Mouse (Mus musculus) left cerebral cortex, adult 18-20 months (tissue): ENCODE measurements around the gene Cggbp1. TPM values are rescaled to one million over a fixed set of nuclear protein-coding genes. Genes with fewer than 3 reads are reported as not detected.
"Not testable (repeated sequence)": the region's sequence is repeated elsewhere in the genome, so short reads cannot be mapped to it uniquely, and the experiment has no call there.

ENCODE experiments used
- DNase-seq, 2 experiments: peaks; one replicate each; pipeline ENCODE4 v3.0.0; 2021 to 2022; ENCODE audit warnings: low spot score in 2 of 2, mixed read lengths in 1 of 2
- long read RNA-seq, 2 experiments: library from polyadenylated mRNA; stranded (forward); transcript quantifications; one replicate each; pipeline ENCODE4 v2.0.0; 2021
- total RNA-seq, 2 experiments: library from RNA; stranded (reverse); gene quantifications; 2 replicates each; pipeline ENCODE4 v1.2.3; 2021

The Cggbp1 gene
- total RNA-seq = 10 to 100 TPM; 59.0 to 62.7 TPM
- long read RNA-seq, experiment 1, full-length matches to known transcripts = 72 of 101 reads
- long read RNA-seq, experiment 1, partial matches to known transcripts = 2 of 101 reads
- long read RNA-seq, experiment 1, other reads (novel, unspliced or antisense) = 27 of 101 reads
- long read RNA-seq, experiment 2, full-length matches to known transcripts = 49 of 69 reads
- long read RNA-seq, experiment 2, partial matches to known transcripts = 1 of 69 reads
- long read RNA-seq, experiment 2, other reads (novel, unspliced or antisense) = 19 of 69 reads

DNA sequence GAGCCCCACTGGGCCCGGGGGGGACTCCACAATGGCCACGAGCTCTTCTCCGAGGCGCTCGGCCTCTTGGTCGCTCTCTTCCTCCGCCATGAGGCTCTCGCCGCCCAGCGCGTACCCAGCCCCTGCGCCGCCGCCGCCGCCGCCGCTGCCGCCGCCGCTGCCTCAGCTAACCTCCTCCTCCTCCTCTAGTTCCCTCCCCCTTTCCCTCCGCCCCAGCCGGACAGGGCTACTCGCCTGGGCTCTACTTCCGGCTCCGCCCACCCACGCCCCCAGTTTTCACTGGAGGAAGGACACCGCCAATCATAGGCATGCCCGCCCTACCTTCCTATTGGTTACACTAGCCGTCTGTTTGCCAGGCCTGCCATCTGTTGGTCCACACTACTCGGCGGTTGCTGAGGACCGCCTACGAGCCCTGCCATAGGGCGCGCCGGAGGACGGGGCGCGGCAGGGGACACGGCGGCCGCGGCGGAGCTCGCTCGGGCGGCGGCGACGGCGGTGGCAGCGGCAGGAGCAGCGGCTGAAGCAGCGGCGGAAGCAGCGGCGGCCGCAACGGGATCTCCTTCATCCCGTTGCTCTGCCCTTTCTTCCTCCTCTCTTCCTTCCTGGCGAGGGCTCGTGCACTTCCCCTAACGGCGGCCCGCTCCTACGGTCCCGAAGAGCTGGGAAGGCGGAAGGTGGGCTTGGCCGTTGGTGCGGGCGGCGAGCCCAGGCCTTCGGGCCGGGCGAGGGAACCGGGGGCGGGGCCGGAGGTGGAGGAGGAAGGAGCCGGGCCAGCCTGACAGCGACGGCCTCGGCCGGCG lies at the start of gene Cggbp1, which contains the start of gene Zfp654:
TSS of gene Cggbp1 (plus strand) at position 434 of the 800 bp plus-strand sequence.
TSS of gene Zfp654 (minus strand) at position 90 of the 800 bp plus-strand sequence.
- peak; percentile 100 for DNase-seq

DNA sequence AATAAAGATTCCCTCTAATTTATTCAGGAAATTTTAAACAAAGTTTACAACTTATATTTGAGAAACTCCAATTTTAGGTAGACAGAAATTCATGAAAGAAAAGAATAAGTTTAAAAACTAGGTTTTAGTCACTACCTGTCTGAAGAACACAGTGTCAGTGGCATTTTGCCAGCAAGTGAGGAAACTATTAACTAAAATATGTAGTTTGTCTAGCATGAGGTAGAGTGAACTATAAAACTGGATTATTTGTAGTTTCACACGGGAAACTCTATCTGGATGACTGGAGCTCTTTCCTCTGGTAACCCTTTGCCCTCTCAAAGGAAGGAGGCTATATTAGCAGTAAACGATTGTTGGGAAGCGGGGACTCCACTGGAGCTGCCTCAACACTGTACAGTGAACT lies 48.8 kb upstream of the Cggbp1 start:
- DNase-seq = no peak

DNA sequence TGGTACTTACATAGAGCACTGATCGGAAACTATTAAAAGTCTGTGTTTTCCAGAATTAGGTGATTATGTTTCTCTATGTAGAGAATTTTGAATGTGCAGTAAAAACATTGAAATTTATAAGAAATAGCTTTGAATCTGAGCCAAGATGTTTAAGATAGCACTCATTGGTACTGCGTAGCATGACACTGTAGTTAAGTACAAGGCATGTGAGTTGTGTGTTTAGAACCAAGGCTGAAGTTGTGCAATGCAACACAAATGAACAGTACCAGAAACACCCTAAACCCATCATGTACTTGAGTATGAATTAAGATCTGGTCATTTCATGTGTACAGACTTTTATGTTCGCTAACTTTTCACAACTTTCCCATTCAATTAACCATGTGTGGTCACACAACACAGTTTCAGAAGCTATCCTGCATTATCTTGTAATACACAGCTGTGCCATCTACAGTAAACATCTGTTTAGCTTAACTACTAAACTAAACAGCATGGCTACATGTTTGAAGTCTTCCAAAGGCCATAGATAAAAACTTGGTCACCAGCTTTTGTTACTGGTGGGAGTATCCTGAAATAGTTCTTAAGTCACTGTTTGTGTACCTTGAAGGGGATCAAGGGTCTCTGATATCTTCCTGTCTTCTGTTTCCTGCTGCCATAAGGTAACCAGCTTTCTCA lies 34.6 kb upstream of the Cggbp1 start:
- no peak for DNase-seq

DNA sequence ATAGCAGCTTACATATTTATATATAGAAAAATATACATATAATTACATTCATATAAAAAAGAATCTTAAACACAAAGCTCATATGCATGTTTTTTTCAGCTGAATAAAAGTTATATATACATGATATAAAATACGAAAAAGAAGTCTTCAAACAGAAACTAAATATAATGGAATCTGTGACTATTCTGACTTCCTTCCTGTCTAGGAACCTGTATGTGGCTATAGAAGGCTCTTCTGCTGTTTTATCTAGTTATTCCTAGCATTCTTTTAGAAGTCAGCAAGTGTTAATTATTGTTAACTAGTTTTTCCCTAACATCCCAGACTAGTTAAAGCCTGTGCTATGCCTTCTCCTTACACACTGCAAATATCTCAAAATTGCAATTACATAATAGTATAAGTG lies 27.9 kb upstream of the Cggbp1 start:
- no peak for DNase-seq

DNA sequence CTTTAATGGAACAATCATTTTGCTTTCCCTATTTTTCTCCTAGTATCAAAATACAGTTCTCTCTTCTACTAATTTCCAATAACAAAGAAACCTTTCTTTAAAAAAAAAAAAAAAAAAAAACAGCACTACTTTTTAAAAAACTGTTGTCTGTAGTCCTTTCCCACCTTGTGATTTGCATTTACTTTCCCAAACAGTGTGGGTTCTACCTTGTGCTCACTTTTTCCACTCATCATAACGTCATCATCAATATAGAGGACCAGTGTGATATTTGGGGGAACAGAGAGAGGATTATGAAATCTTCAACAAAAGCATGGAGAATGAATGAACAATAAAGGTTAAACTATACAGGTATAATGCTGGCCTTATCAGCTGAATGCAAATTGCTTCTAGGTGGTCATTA lies 27.3 kb upstream of the Cggbp1 start:
- DNase-seq = no peak

DNA sequence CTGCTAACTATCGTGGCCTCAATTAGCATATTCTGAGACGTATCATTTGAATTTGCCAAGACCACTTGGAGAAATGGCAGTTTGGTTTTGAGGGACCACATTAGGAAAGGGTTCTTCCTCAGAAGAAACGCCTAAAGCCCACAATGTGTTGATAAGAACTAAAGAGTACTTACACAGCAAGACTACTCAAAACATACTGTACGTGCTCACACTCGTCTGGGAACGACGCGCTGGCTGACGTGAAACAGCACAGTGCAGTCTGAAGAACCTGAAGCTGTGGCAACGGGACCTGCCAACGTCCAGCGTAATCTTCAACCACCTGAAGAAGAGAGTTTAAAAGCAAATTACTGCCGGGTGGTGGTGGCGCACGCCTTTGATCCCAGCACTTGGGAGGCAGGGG lies 21.5 kb upstream of the Cggbp1 start:
- no peak for DNase-seq

DNA sequence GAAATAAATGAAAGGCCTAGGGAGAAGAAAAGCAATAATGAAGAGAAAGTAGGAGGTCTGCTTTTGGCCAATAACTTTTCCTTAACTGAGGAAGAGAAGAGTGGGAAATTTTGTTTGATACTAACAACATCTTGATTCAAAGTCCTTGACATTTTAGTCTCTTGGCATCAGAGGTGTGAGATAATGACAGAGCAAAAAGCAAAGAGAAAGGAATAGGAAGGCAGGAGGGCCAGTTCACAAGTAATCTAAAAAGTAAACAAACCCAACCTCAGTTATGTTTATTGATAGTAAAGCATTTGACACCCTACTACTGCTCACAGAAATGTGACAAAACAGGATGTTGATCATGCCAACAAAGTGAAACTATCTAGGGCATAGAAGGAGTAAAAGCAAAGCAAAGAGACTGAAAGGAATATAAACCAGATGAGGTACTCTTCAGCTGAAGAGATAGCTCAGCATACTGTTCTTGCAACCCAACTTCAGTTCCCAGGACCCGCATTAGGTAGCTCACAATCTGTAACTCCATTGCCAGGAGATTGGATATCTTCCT lies 15.7 kb upstream of the Cggbp1 start:
- no peak for DNase-seq

DNA sequence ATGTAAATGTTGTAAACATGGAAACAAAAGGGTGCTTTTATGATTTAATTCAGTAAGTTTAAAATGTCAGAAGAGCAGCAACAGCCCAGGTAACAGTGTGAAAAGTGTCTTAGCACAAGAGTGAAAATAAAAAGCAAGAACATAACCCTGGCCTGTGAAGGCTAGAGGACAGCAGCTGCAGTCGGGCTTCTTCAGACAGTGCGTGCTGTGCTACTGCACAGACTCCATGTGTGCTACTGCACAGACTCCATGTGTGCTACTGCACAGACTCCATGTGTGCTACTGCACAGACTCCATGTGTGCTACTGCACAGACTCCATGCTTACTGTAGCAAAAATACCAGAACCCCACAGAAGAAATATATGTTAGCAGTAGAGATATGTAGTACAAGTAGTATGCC lies 15.1 kb upstream of the Cggbp1 start:
- no peak for DNase-seq

DNA sequence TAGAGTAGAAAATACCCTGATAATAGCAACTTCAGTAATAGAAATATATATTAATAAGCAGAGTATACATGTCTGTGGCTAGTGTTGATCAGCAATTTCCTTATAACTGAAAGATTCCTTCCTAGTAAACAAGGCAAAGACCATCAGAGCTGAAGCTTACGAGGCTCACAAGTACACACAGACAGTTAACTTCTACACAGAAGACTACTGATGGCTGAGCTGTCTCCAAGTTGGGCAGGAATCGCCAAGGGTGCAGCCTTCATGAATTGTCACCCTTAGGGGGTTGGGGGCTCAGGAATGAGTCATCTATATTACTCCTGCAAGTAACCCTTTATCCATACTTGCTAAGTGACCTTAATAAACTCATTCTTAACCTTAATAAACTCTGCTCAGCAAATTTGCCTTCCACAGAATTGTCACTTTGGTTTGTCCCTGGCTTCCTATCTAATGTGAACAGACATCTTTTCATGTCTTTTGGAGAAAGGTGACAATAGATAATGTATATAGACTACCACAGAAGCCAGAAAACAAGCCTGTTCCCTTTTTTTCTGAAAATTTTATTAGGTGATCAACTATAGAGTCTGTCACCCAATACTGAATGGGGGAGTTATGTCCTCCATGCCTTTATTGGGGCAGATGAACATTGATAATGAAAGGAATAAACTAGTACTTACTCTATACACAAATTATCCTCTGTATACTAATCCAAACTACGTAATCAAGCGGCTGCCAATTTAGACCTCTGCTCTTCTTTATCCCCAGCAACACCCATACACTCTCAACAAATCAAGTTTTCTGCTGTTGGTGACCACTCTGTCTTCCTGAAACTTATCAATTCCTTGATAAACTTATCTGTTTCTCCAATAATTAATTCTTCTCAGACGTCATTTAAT lies 10.1 kb upstream of the Cggbp1 start:
- DNase-seq = no peak

DNA sequence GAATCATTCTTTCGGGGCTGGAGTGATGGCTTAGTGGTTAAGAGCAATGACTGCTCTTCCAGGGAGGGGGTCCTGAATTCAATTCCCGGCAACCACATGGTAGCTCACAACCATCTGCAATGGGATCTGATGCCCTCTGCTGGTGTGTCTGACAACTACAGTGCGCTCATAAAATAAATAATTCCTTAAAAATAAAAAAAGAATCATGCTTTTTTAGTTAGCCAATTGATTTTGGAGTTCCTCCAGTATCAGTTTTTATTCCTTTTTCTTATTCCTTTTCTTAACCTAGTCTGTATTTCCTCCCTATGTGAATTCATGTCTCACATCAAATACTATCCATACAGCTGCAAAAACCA lies 9.4 kb upstream of the Cggbp1 start:
- no peak for DNase-seq

DNA sequence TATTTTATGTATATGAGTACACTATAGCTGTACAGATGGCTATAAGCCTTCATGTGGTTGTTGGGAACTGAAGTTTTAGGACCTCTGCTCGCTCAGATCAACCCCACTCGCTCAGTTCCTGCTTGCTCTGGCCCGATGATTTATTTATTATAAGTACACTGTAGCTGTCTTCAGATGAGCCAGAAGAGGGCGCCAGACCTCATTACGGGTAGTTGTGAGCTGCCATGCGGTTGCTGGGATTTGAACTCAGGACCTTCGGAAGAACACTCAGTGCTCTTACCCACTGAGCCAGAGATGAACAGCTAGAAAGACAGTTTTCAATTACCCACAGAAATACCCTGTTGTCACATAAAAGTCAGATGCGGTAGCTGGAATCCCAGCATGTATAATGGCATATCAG lies 5.8 kb upstream of the Cggbp1 start:
- DNase-seq = no peak

DNA sequence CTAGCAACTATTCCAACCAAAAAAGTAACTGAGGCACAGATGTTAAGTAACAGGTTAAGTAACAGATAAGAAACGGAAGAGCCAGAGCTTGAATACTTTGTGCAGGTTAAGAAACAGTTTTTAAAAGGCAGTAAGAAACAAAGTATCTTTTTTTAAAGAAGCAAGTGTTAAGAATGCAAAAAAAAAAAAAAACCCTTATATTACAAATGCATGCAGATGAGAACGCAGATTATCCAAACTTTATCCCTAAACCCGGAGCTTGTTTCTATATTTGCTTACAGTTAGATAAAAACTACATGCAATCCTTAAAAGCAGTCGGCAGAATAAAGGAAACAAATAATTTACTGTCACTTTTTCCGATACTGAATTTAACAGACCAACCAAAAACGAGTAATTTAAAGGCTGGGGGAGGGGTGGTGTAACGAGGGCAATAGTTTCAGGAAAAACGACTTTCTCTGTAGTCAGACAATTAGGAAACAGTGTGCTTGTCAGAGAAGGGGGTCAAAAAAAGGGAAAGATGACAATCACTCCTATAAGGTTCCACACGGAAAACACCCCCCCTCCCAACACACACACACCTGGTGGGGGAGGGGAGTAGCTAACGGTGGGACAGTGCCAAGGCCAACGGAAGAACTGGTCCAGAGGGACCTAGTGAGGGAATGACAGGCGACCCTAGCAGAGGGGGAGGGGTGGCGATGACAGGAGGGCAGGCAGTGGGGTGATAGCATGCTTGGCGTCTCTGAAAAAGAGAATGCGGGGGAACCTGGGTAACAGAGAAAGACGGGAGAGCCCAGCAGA lies 1.3 kb upstream of the Cggbp1 start:
- peak; percentile 18 to 27 for DNase-seq

DNA sequence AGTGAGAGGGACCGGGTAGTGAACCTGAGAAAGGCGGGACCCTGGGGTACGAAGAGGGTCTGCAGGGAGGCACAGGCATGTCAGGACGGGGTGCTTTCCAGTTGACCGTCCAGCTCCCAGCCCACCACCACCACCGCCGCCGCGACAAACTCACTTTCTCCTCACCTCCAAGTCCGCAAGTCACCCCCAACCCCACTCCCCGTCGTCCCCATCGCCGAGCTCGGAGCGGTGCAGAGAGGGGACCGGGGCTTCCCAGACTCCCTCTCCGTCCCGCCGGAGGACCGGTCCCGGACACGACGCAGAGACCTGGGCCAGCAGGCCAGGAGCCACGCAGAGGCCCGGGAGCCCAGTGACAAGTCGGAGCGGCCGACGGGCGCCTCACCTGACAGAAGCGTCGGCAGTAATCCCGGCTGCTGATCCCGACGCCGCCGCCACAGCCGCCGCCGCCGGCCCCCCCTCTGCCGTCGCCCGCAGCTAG lies 672 bp upstream of the Cggbp1 start:
- DNase-seq = peak in 1 of 2 experiments; percentile 25

DNA sequence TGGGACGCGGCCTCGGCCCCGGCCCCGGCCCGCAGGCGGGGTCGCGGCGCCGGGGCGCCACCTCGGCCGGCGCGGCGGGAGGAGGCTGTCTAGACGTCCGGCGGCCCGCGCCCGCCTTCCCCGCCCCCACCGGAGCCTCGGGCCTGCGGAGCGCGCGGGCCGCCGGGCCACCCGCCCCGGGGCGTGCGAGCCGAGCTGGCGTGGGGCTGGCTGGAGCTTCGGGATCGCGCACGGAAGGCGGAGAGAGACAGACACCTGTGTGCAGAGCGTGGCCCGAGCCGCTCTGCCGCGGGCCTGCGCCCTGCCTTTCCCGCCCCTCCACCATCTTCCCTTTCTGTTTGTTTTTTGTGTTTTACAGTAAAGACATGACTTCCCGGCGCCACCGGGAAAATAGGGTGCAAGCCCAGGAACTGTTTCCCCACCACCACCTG lies 660 bp downstream of the Cggbp1 start:
- peak; percentile 39 to 44 for DNase-seq

DNA sequence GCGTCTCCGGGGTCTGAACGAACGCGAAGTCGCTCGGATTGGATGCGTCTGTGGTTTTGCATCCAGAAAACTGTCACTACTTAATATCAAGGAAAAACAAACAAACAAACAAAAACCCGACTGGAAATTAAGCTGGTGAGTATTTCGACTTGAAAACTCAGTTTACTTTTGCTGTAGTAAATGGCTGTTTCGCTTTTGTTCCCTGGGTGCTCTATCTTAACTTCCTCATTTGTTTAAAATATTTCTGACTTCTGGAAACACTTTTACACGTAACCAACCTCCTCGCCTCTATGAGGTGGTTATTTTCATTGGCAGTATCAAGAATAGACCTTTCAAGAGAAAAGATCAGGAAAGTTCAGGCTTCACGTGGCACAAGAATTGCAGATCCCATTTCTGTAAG lies 1.1 kb downstream of the Cggbp1 start:
- no peak for DNase-seq

DNA sequence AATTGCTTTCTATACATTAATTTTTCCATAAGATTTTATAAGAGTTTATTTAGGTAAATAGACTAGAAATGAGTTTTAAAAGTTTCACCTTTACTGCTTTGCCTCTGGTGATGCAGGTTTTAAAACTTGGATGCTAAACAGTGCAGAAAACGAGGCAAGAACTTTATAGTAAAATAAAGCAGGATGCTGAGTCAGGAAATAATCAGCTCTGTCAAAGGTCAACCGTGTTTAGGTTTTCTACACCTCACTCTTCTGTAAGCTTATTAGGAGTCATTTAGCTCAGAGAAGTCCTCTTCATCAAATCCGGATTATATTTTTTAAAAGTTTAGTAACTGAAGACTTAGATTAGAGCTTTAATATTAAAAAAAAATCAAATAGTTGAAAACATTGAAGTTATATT lies 5.2 kb downstream of the Cggbp1 start:
- no peak for DNase-seq

DNA sequence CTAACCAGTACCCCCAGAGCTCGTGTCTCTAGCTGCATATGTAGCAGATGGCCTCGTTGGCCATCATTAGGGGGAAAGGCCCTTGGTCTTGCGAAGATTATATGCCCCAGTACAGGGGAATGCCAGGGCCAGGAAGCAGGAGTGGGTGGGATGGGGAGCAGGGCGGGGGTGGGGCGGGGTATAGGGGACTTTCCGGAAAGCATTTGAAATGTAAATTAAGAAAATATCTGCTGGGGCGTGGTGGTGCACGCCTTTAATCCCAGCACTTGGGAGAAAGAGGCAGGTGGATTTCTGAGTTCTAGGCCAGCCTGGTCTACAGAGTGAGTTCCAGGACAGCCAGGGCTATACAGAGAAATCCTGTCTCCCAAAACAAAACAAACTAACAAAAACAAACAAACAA lies 14.0 kb downstream of the Cggbp1 start:
- not testable (repeated sequence) for DNase-seq

DNA sequence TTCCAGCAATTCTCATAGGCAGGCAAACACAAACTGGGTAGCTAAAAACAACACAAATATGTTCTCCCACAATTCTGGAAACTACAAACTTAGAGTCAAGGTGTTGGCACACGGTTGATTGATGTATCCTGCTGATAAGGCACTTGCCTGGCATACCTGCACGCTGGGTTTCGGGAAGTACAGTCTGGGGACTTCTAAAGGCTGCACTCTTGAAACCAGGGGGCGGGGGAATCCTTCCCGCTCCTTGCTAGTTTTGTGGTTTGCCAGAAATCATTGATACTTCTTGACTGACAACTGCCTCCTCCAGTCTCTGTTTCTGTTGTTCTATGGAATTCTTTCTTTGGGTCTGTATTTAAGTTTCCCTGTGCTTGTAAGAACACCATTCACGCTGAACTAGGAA lies 16.8 kb downstream of the Cggbp1 start:
- no peak for DNase-seq

DNA sequence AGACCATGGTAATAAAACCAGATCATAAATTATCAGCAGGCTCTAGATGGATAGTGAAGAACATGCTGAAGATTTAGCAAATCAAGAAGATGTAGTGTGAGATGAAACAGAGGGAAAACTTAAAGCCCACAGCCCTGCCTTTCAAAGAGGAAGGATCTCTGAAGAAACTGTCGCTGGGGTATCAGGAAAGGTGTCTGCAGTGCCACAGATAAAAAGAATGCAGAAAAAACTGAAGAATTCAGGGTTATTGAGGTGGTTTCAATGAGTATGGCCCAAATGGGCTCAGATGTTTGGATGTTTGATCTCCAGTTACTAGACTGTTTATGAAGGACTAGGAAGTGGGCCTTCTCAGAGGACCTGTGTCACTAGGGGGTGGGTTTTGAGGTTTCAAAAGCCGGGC lies 17.8 kb downstream of the Cggbp1 start:
- DNase-seq = no peak

DNA sequence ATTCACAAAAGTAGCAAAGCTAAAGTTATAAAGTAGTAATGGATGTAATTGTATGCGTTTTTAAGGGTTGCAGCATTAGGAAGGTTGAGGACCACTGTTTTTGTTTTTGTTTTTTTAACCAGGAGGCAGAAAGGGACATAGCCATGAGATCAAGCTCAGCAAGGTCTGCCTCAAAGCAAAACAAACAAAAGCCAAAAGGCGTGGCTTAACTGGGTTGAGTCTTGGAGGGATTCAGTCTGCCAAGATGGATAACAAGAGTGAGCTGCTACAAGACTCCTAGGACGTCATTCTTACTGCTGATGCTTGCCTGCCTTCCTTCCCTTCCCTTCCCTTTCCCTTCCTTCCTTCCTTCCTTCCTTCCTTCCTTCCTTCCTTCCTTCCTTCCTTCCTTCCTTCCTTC lies 20.5 kb downstream of the Cggbp1 start:
- DNase-seq = no peak
